Mouse (Mus musculus) kidney, postnatal 4 days (tissue): ENCODE data around the gene Catsper1.

Experiments
- DNase-seq, 2 experiments: peaks; one replicate each; pipeline ENCODE4 v3.0.0; 2021; ENCODE audit warnings: mixed read lengths in 2 of 2

Catsper1 gene

DNA sequence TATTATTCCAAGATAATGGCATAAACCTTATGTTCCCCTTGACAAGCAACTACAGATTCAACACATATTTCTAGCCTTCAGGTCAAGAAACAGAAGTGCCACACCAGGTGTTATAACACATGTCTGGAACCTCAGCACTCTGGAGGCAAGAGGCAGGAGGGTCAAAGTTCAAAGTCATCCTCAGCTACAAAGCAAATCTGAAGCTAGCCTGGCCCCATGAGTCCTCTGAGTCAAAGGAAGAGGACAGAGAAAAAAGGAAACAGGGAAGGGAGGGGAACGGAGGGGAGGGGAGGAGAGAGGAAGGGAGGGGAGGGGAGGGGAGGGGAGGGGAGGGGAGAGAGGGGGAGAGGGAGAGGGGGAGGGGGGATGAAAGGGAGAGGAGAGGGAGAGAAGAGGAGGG, 20.5 kb downstream of the Catsper1 start:
- DNase-seq = no peak

DNA sequence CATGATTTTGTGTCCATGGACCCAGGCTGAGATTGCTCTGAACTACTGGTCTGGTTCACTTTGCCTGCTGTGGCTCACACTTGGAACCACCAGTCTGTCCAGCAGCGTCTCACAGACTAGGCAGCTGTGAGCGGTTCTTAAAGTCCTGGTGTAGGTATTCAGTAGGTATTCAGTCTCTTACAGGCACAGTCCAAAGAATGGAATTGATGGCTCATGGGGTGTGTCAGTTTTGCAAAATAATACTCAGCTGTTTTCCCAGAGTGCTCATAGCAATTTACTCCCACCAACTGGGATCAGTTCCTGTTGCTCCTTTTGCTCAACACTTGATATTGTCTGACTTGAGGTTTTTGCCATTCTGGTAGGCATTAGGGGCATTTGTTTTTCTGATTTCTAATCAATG, 26.6 kb downstream of the Catsper1 start:
- DNase-seq = no peak

DNA sequence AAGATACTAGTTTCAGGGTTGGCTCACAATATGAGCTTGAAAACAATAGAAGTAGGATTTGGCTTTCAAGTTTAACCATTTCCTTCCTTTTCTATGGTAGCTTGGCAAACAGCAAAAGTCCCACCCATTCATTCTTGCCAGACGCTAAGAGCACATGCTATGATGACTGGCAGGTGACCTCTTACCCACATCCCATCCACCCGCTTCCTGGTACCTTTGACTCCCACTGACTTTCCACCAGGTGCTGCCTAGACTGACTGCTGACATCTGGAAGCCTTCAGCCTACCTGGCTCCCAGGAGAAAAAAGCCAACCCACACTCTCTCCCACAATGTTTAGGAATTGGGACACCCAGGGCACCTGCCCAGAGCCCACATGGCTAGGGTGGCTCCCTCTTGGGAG, 28.6 kb downstream of the Catsper1 start:
- DNase-seq = no peak

DNA sequence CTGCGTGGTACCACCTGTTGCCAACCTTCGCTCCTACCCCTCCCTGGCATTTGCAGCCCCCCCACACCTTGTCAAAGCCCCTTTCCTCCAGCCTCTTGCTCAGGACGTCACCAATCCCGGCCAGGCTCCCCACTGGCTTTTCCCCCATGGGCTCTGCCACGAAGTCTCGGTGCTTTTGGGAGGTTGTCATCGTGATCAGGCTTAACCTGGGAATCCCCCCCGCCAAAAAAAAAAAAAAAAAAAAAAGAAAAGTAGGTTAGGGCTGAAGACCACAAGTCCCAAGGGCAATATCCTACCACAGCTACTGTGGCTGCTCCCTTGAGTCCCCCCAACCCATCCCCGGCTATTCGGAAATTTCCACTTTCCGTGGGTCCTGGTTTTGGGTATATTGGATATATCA, 30.2 kb downstream of the Catsper1 start:
- DNase-seq = no peak

DNA sequence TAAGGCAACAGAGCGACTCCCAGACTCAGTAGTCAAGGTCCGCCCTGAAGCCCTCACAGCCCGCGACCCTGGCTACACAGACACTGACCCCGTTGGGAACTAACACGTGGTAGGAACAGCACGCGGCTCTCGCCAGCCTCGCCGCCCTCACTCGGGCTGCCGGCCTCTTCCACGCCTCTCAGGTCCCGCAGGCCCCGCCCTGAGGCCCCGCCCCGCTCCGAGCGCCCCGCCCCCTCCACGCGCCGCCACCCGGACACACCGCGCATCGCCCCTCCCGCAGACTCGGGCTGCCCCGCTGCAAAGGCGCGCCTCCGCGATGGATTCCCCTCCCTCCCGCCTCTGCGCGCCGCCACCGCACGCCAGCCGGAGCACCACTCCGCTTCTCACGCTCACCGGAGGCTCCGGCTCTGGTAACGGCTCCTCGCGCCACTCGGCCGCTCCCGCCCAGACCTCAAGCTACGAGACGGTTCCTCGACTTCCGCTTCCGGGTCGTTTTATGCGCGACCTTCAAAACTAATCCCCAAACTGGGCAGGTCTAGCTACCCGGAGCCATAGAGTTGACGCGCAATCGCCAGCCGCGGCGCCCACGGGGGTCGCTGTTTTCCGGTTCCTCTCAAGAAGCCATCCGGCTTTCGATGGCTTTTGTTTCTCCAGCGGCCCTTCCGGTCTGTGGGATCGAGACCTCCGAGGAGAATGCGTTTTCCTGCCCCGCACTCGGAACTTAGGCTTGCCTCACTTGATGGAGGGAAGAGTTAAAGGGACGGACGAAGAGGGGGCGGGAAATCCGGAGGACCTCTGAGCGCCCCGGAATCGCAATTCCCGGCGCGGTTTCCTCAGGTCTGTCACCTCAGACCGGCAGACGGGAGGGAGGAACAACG, 30.9 kb downstream of the Catsper1 start, which contains the start of gene Eif1ad:
Gene Eif1ad, plus strand, starts transcription at position 567 of the 878 bp plus-strand sequence.
- DNase-seq = peak; percentile 97 to 98

DNA sequence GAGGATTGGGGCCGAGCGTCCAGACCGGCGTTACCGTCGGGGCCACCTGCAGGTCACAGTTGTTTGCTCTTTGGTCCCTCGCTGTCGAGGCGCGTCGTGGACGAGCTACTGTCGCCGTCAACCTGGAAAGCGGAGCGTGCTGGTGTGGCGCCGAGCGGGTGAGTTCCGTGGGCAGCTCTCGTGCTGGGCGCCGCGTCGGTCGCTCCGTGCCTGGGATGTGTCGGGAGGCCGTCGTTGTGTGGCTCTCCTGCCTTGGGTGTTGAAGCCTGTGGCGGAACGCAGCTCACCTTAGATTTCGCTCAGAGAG, 31.5 kb downstream of the Catsper1 start, which contains the start of gene Banf1:
Gene Banf1, minus strand, starts transcription at position 116 of the 307 bp plus-strand sequence.
- no peak for DNase-seq

DNA sequence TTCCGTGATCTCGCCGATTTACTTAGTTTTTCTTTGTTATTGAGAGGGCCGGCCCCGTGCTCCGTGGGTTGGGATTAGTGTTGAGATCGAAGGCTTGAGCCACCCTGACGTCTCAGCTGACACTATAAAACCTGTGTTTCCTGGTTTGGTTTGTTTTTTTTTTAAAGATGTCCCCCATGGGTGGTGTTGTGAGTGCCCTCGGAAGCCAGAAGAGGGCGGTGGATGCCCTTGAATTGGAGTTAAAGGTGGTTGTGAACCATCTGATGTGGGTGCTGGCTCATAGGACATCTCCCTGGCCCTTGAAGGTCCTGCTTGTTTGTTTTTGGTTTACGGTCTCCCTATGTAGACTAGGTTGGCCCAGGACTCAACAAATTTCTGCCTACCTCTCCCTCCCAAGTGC, 31.9 kb downstream of the Catsper1 start:
- DNase-seq = peak in 1 of 2 experiments; percentile 38

DNA sequence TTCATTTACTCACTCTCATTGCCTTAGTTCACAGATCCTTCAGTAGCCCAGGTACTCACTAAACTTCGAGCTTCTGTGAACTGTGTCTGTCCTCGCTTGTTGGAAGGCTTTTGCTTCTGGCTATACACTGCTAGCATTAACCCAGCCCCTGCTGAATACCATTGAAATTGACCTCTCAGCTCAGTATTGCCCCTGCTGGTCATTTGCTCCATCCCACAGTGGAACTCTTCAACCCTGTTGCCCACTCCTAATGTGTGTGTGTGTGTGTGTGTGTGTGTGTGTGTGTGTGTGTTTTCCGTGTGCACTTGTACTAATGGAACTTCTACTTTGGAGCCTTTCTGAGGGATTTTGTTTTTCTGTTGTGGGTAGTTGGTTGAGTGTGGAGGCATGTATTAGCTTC, 35.4 kb downstream of the Catsper1 start:
- peak in 1 of 2 experiments; percentile 37 for DNase-seq

DNA sequence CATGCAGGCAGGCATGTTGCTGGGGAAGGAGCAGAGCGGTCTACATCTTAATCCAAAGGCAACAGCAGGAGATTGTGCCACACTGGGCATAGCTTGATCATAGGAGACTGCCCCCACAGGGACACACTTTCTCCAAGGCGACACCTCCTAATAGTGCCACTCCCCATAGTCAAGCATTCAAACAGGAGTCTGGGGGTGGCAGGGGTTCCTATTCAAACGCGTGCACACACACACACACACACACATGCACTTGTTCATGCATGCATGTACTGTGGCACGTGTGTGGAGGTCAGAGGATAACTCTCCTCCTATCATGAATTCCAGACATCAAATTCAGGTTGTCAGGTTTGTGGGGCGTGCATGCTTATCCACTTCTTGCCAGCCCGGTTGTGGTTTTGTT, 37.2 kb downstream of the Catsper1 start:
- no peak for DNase-seq

DNA sequence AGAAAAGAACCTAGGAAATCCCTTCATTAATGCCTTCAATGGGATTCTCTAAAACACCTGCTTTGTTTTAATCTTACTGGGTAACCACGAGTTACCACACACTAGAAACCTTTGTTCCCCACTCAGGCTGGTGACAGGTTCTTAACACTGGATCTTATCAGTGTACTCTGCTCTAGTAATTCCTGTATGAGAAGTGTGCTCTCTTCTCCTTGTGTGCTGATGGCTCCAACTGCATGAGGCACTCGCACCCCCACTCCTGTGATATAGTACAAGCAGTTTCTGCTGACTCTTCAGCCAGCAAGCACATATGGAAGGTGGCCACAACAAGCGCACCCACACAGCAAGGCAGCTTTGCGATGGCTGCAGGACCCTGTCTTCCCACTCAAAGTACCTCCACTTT, 38.6 kb downstream of the Catsper1 start:
- no peak for DNase-seq

DNA sequence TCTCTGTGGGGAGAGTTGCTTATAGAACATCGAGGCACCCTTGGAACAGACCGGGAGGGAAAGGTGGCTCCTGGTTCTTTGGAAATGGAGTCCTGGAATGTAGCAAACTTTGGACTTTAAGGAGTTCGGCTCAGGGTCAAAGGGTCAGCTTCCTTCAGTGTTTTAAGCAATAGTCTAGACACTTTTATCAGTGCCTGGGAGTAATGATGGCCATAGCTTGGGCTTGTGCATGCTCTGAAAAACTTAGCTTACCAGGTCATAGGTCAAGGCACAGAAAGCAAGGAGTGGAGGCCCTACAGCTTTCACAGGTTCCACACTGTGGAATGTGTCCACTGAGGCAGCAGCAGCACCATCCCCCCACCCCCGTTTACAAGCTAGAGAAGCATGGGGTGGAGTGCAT, 39.2 kb downstream of the Catsper1 start:
- no peak for DNase-seq

DNA sequence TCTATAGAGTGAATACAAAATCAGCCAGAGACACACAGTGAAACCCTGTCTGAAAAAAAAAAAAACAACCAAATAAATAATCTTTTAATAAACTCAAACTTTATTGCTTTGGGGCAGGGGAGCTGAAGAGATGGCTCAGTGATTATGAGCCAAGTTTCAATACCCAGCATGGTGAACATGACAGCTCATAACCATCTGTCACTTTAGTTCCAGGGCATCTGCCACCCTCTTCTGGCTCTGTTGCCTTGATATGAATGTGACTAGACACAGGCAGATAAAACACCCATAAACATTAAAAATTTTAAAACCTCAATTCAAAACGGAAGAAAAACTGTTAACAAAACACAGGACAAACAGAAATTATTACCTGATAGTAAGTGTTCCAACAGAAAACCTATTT, 41.9 kb downstream of the Catsper1 start:
- no peak for DNase-seq

DNA sequence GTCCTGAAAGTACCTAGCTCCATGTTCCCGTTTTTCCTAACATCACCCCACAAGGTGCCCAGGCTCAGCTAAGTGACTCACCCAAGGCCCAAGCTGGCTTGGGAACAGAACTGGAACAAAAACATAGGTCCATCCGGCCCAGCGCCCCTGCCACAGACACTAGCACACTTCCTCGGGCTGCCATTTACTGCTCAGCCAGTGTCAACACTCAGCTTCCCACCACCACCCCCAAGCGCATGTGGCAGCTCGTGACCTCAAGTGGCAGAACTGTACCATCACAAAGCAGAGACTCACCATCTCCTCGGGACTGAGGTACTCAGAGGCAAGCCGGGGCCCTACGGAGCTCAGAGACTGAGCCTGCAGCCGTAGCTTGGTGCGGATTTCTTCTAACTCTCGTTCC, 47.8 kb downstream of the Catsper1 start:
- DNase-seq = no peak

DNA sequence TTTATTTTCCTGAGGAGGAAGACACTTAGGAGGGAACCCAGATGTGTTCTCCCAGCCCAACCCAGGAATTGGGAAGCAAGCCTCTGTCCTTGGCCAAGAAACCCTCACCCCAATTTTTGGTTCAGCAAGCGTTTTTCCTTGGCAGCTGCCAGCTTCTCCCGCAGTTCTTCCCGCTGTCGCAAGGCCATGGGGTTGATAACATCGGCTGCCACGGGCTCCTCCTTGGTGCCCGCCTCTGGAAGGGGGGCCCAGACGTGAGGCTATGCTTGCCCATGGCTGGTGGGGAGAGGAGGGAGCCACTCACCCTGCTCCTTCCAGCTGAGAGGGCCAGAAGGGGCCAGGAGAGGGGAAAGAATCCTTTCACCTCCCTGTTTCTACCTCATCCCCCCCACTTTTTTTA, 49.2 kb downstream of the Catsper1 start:
- DNase-seq = no peak

DNA sequence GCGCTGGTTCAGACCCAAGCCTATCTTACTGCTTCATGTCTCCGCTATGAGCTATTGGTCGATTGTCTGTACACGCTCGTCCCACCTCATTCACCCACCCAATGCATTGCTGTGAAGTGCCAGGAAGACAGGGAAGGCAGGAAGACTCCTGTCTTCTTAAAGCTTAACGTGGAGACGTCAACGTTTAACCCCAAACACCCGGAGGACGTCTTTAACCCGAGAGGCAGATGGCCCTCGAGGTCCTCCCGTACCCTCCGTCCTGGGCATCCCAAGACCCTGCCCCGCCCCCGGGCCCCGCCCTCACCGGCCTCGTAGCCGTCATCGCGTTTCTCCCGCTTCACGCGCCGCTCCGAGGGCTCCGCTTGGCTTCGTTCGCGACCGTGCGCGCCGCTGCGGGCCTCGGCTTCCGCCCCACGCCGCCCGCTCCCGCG, 52.5 kb downstream of the Catsper1 start:
- DNase-seq = peak; percentile 61 to 68

DNA sequence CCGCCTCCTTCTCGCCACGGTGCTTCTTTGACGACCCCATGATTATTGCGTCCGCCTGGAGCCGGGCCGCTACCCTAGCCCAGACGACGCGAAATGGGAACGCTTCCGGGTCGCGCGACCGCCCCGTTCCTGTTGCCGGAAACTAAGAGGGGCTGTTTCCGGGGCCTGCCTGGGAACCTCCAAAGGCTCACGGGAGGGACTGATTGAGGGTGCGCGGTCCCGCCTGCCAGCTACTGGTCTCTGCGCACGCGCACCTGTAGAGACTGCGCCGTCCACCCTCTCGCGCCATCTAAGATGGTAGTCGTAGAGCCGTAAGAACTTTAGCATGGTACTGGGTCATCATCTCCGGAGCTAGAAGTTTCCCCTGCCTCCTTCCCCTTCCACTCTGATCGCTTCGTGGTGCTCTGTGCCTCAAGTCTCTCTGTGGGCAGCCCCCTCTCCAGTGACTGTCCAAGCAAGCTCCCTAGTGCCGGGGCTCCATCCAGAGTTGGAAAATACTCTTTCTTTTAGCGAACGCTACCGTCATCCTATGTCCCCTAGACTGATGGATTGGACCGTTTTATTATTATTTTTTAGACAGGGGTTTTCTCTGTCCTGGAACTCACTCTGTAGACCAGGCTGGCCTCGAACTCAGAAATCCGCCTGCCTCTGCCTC, 53.2 kb downstream of the Catsper1 start, which contains the start of gene Sart1:
Gene Sart1, minus strand, starts transcription at position 116 of the 655 bp plus-strand sequence.
- peak; percentile 96 to 98 for DNase-seq

DNA sequence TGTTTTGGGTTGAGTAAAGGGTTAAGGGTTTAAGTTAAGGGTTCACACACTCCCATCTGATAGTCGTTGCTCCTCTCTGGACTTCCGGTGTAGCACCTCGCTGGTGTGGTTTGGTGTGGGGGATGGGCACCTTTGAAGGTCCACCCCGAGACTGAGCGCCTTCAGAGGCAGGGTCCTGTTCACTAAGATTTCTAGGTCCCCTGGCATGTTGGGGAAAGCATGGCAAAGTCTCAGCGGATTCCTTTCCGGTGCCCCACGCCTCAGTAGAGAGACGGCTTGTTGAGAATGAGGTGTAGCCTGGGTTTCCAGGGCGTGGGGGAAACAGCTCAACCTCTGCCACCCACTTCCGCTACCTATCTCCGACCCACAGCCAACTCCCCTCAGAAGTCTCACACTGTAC, 54.1 kb downstream of the Catsper1 start:
- peak; percentile 54 to 73 for DNase-seq

DNA sequence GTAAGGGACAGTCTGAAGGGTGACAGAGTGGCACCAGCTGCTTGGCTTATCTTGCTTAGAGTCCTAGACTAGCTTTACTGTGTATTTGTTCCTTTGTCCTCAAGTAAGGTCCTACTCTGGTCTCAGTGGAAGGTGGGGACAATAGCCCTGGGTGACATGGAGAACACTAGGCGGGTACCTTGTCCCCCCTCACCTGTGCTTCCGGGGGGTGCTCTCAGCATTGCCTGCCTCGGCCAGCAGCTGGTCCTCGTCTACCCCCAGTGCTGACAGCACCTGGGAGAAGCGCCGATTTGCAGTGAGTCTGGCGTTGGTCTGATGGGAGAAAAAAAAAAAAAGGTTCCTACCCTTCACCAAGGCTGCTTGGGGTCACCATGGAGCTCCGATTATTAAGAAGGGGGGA, 54.9 kb downstream of the Catsper1 start:
- no peak for DNase-seq

DNA sequence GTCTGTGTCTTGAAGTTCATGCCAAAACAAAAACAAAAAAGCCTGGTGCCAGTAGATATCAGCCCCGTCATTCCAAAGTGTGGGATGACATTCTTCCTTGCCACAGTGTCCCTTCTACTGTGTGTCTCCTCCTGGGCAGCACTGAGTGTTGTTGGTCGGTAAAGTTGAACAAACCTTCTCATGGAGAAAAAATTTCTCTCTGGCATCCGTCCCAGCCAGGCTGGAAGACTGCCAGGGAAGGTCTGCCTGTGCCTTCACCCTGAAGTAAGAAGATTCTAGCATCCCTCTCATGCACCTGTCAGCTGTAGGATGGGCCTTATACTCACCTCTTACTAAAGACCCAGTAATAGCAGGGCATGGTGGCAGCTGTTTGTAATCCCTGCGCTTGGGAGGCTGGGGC, 57.4 kb downstream of the Catsper1 start:
- peak; percentile 77 to 80 for DNase-seq
